Mouse (Mus musculus) T-helper 17 cell (primary cell): ENCODE measurements at regions not wholly inside any gene's neighbourhood (a gene's known extent, or its start where the extent isn't known, plus 50 kb on each side); places are given as distances from the start of the nearest gene placed in this dataset.
"Not testable (repeated sequence)": the region's sequence is repeated elsewhere in the genome, so short reads cannot be mapped to it uniquely, and the experiment has no call there.

Experiments
- in situ Hi-C, 2 experiments: fragments of 300-600 bp; cut with MboI, MseI; formaldehyde crosslinking; loops; 1 replicate in 1 of 2; 2 replicates in 1 of 2; pipeline ENCODE4 v1.15.1; 2025; ENCODE audit warnings: high pct_unique_total_duplicates in 2 of 2

GRCm38 (mm10) chr3:120307042-120307441, 522.8 kb upstream of the Ptbp2 start:
- in situ Hi-C loops: not testable (repeated sequence)

- in situ Hi-C loops: no loop called here
Measured at GRCm38 (mm10) chr3:120305608-120306007, 521.3 kb upstream of the Ptbp2 start.
